Mouse (Mus musculus) midbrain, embryonic 14.5 days (tissue): ENCODE results near the gene Slc1a7. TPM values are rescaled to one million over a fixed set of nuclear protein-coding genes. Genes with fewer than 3 reads are reported as not detected.

Experiments
- ATAC-seq: fragments of 200-750 bp; cut with Nextera tagmentation; 2 replicates; pipeline ENCODE4 v1.8.0; 2017; ENCODE audit warnings: moderate number of reproducible peaks, moderate library complexity; ENCODE audit not compliant: low FRiP score, low TSS enrichment
- DNase-seq: peaks from one replicate; pipeline ENCODE4 v3.0.0-alpha.2; 2015
- H3K27ac ChIP-seq: fragments of 300-500 bp; sonication (generic); replicated peaks from 2 replicates; pipeline ENCODE4 v1.5.1; 2014; ENCODE audit warnings: mild to moderate bottlenecking, low read depth, low read length, moderate library complexity
- H3K27me3 ChIP-seq: fragments of 300-500 bp; sonication (generic); 2 replicates; pipeline ENCODE4 v1.6.1; 2014; ENCODE audit warnings: low read length, control low read depth, mixed read lengths; ENCODE audit not compliant: control insufficient read depth, insufficient read depth
- H3K36me3 ChIP-seq: fragments of 300-500 bp; sonication (generic); 2 replicates; pipeline ENCODE4 v1.6.1; 2014; ENCODE audit warnings: low read length, control low read depth; ENCODE audit not compliant: control insufficient read depth, insufficient read depth
- H3K4me1 ChIP-seq: fragments of 300-500 bp; sonication (generic); 2 replicates; pipeline ENCODE4 v1.6.1; 2014; ENCODE audit warnings: mild to moderate bottlenecking, antibody characterized with exemption, low read length, control low read depth; ENCODE audit not compliant: control insufficient read depth, insufficient read depth
- H3K4me2 ChIP-seq: fragments of 300-500 bp; sonication (generic); 2 replicates; pipeline ENCODE4 v1.6.1; 2014; ENCODE audit warnings: mild to moderate bottlenecking, low read length, moderate library complexity
- H3K4me3 ChIP-seq: fragments of 300-500 bp; sonication (generic); replicated peaks from 2 replicates; pipeline ENCODE4 v1.5.1; 2014; ENCODE audit warnings: low read depth, low read length
- H3K9ac ChIP-seq: fragments of 300-500 bp; sonication (generic); replicated peaks from 2 replicates; pipeline ENCODE4 v1.6.1; 2014; ENCODE audit warnings: mild to moderate bottlenecking, low read length, moderate library complexity
- H3K9me3 ChIP-seq: fragments of 300-500 bp; sonication (generic); 2 replicates; pipeline ENCODE4 v1.6.1; 2016; ENCODE audit warnings: low read length, control low read depth, mixed read lengths; ENCODE audit not compliant: control insufficient read depth
- WGBS: fragments of 180-500 bp; shearing (Covaris S2); extraction: QIAGEN DNeasy Blood & Tissue Kit; methylation state at CpG from one replicate; pipeline ENCODE4 v1.1.7; 2014; 5-methylcytosine and 5-hydroxymethylcytosine counted together
- polyA plus RNA-seq: library from polyadenylated mRNA; unstranded; fragments of >200 nt; fragmentation: Nextera tagmentation; extraction: Ambion mirVana; gene quantifications from 2 replicates; pipeline ENCODE4 v1.2.1, GENCODE M21; 2014

Slc1a7 gene
- polyA plus RNA-seq: not detected in 2 replicates

- Histone ChIP-seq H3K9me3 (no peaks in the 10 kb centered on the region), H3K36me3 (no peaks in the 10 kb centered on the region), H3K4me1 (no peaks in the 10 kb centered on the region), H3K4me2 (no peak within 1 kb of the TSS), H3K27me3 (no peaks in the 10 kb centered on the region), H3K27ac (no peak within 1 kb of the TSS), H3K9ac (no peak within 1 kb of the TSS), H3K4me3 (no peak within 1 kb of the TSS)
- WGBS: 80% methylated on average over 16 of the region's 16 CpGs
- ATAC-seq (no peak), DNase-seq (no peak)
These were observed at the start of gene Slc1a7 for GRCm38 (mm10) chr4:107967966-107968682. Gene Slc1a7 (plus strand): TSS chr4:107968332.

- H3K4me1 ChIP-seq: peaks cover 10% of the 10 kb centered on the region; the same call in 1 of the 2 replicates
- 96% methylated on average over 2 of the region's 2 CpGs for WGBS
These were observed 47.8 kb upstream of the Slc1a7 start for GRCm38 (mm10) chr4:107920336-107920735.

GRCm38 (mm10) chr4:107921152-107921695 is 46.9 kb upstream of the Slc1a7 start:
- Histone ChIP-seq H3K36me3 (no peaks in the 10 kb centered on the region), H3K27ac (no peak overlapping the region), H3K9ac (no peak overlapping the region), H3K4me2 (no peak overlapping the region), H3K4me1 (peaks cover 10% of the 10 kb centered on the region; the same call in 1 of the 2 replicates), H3K9me3 (no peaks in the 10 kb centered on the region), H3K27me3 (no peaks in the 10 kb centered on the region), H3K4me3 (no peak overlapping the region)
- 92% methylated on average over 8 of the region's 8 CpGs for WGBS
- no peak for ATAC-seq
- DNase-seq: no peak

More at GRCm38 (mm10) chr4:107920336-107920735, 47.8 kb upstream of the Slc1a7 start:
- no peaks in the 10 kb centered on the region for H3K27me3 ChIP-seq
- H3K4me2 ChIP-seq: no peak overlapping the region
- H3K36me3 ChIP-seq: no peaks in the 10 kb centered on the region
- H3K9me3 ChIP-seq: no peaks in the 10 kb centered on the region
- no peak overlapping the region for H3K4me3 ChIP-seq
- no peak overlapping the region for H3K27ac ChIP-seq
- no peak overlapping the region for H3K9ac ChIP-seq
- DNase-seq: no peak
- ATAC-seq: no peak

GRCm38 (mm10) chr4:107921952-107922351 is 46.2 kb upstream of the Slc1a7 start:
- H3K4me1 ChIP-seq: peaks cover 10% of the 10 kb centered on the region; the same call in 1 of the 2 replicates
- H3K27me3 ChIP-seq: no peaks in the 10 kb centered on the region
- H3K4me2 ChIP-seq: no peak overlapping the region
- 61% methylated on average over 4 of the region's 4 CpGs for WGBS
- H3K9me3 ChIP-seq: no peaks in the 10 kb centered on the region
- DNase-seq (no peak), ATAC-seq (no peak)
- H3K27ac ChIP-seq: no peak overlapping the region
- no peak overlapping the region for H3K9ac ChIP-seq
- no peak overlapping the region for H3K4me3 ChIP-seq
- H3K36me3 ChIP-seq: no peaks in the 10 kb centered on the region

GRCm38 (mm10) chr4:107923145-107923802 is 44.9 kb upstream of the Slc1a7 start, which contains the start of gene Cpt2:
Gene Cpt2 (minus strand): TSS chr4:107923610.
- WGBS: 1% methylated on average over 38 of the region's 38 CpGs
- Histone ChIP-seq H3K9ac (peak within 1 kb of the TSS; percentile 65), H3K27ac (0 out of 2 replicates have a peak within 1 kb of the TSS, but pooled peaks have one; percentile 37)

GRCm38 (mm10) chr4:107923803-107924194 is 44.3 kb upstream of the Slc1a7 start:
- peak overlapping the region; percentile 65 for H3K9ac ChIP-seq

More at GRCm38 (mm10) chr4:107923145-107923802, 44.9 kb upstream of the Slc1a7 start, which contains the start of gene Cpt2:
- peak; percentile 93 for DNase-seq
- H3K4me2 ChIP-seq: peak within 1 kb of the TSS; percentile 80
- no peaks in the 10 kb centered on the region for H3K36me3 ChIP-seq
- peak; percentile 93 for ATAC-seq
- no peaks in the 10 kb centered on the region for H3K27me3 ChIP-seq
- H3K4me1 ChIP-seq: peaks cover 10% of the 10 kb centered on the region; the same call in 1 of the 2 replicates
- H3K9me3 ChIP-seq: no peaks in the 10 kb centered on the region
- peak within 1 kb of the TSS; percentile 65 for H3K4me3 ChIP-seq

GRCm38 (mm10) chr4:107928269-107928668 is 39.9 kb upstream of the Slc1a7 start:
- no peaks in the 10 kb centered on the region for H3K27me3 ChIP-seq
- WGBS: 52% methylated on average over 2 of the region's 2 CpGs
- ATAC-seq: no peak
- H3K27ac ChIP-seq: no peak overlapping the region
- no peaks in the 10 kb centered on the region for H3K9me3 ChIP-seq
- H3K4me2 ChIP-seq: no peak overlapping the region
- DNase-seq: no peak
- H3K4me3 ChIP-seq: no peak overlapping the region
- no peak overlapping the region for H3K9ac ChIP-seq
- H3K36me3 ChIP-seq: no peaks in the 10 kb centered on the region
- H3K4me1 ChIP-seq: 0 out of 2 replicates have a peak, but pooled peaks cover 3% of the 10 kb centered on the region

More at GRCm38 (mm10) chr4:107923803-107924194, 44.3 kb upstream of the Slc1a7 start:
- H3K4me1 ChIP-seq: peaks cover 10% of the 10 kb centered on the region; the same call in 1 of the 2 replicates
- no peaks in the 10 kb centered on the region for H3K9me3 ChIP-seq
- DNase-seq (no peak), ATAC-seq (no peak; the same call in 1 of the 2 replicates)
- H3K27me3 ChIP-seq: no peaks in the 10 kb centered on the region
- WGBS: 51% methylated on average over 7 of the region's 7 CpGs
- peak overlapping the region; percentile 65 for H3K4me3 ChIP-seq
- peak overlapping the region; percentile 80 for H3K4me2 ChIP-seq
- no peak overlapping the region for H3K27ac ChIP-seq
- no peaks in the 10 kb centered on the region for H3K36me3 ChIP-seq

- H3K9me3 ChIP-seq: no peaks in the 10 kb centered on the region
- no peak overlapping the region for H3K9ac ChIP-seq
- 79% methylated on average over 2 of the region's 2 CpGs for WGBS
- no peak for ATAC-seq
- 0 out of 2 replicates have a peak, but pooled peaks cover under 1% of the 10 kb centered on the region for H3K4me1 ChIP-seq
- H3K27ac ChIP-seq: no peak overlapping the region
- no peak overlapping the region for H3K4me3 ChIP-seq
- DNase-seq: no peak
- no peaks in the 10 kb centered on the region for H3K27me3 ChIP-seq
- H3K36me3 ChIP-seq: no peaks in the 10 kb centered on the region
- H3K4me2 ChIP-seq: no peak overlapping the region
These were observed 39.4 kb upstream of the Slc1a7 start for GRCm38 (mm10) chr4:107928726-107929125.
